Mouse (Mus musculus): ENCODE data around the gene Slc25a24.

- TF ChIP-seq EP300 (optimal IDR thresholded peaks at IDR 0.05) (no peak), CTCF (IDR thresholded peaks at IDR 0.05; ENCODE audit: low read depth) (no peak)
Measured at GRCm38 (mm10) chr3:109164088-109164487, 41.1 kb downstream of the Slc25a24 start.

Measured in stomach, postnatal 0 days (tissue).